Mouse (Mus musculus): ENCODE results near the gene Acly.

DNA sequence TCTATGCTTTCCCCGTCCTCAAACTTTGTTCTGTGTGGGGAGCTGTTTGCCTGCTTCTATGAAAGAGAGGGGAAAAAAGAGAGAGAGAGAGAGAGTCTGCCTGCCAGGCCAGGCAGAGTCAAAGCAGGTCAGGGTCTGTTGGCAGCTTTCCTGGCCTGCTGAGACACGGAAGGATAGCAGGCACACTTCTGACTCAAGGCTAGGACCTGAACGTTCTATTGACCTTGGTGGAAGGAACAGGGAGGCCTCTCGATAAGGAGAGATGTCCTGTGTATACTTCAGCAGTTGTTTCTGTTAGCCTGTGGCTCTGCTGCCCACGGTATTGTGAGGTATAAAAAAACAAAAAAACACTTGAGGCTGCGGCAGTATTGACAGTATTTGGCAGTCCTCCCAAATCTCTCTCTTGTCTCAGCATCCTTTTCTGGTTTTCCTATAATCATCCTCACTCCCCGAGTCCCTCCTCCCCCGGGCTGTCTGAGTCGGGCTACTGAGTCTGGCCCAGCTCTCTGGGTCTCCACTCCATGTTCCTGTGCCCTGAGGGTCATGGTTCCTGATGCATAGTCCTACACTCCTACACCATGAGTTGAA is 99.1 kb downstream of the Acly start:
- no peak for TF ChIP-seq CTCF (IDR thresholded peaks at IDR 0.05; ENCODE audit: low read depth)
- peak; percentile 45; the same call in 1 of the 2 replicates for TF ChIP-seq EP300 (IDR thresholded peaks at IDR 0.05; ENCODE audit: low read depth)
